Mouse (Mus musculus) lung, adult 2 months (tissue): ENCODE measurements around the gene Fbxo4.

Source experiments
- CTCF ChIP-seq: fragments of 200-500 bp; IDR thresholded peaks from 2 replicates; pipeline ENCODE4 v1.5.1; 2011; ENCODE audit warnings: mild to moderate bottlenecking, low read length, control low read depth; ENCODE audit not compliant: insufficient read depth
- POLR2A ChIP-seq: fragments of 200-500 bp; IDR thresholded peaks from 2 replicates; pipeline ENCODE4 v1.6.1; 2011; ENCODE audit warnings: low read depth, mild to moderate bottlenecking, control low read depth, low read length, borderline replicate concordance; ENCODE audit errors: extremely low read depth

DNA sequence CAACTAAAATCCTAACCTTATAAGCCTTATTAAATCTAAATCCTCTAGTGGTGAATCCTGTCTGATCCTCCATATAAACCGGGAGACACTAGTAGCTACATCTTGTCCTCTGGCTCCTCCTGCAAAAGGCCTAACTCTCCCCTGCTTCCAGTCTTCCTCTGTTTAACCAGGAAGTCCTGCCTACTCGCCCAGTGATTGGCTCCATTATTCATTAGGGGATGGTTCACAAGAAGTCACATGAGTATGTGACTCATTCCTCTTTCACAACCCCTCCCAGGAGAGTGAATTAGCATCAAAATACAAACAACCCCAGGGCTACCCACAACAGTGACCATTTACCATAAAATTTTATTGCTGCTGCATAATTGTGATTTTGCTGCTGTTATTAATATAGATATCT lies 19.8 kb upstream of the Fbxo4 start:
- TF ChIP-seq POLR2A = no peak
- no peak for TF ChIP-seq CTCF
